Mouse (Mus musculus) kidney, embryonic 14.5 days (tissue): ENCODE measurements around the gene Malrd1. TPM values are rescaled to one million over a fixed set of nuclear protein-coding genes. Genes with fewer than 3 reads are reported as not detected.
"Not testable (repeated sequence)": the region's sequence is repeated elsewhere in the genome, so short reads cannot be mapped to it uniquely, and the experiment has no call there.

ENCODE experiments used
- ATAC-seq: fragments of 200-750 bp; cut with Nextera tagmentation; 2 replicates; pipeline ENCODE4 v1.8.0; 2017; ENCODE audit warnings: moderate number of reproducible peaks, mild to moderate bottlenecking, moderate TSS enrichment, moderate library complexity; ENCODE audit not compliant: low FRiP score, low TSS enrichment
- H3K27ac ChIP-seq: fragments of 300-500 bp; sonication (generic); 2 replicates; pipeline ENCODE4 v1.5.1; 2014; ENCODE audit warnings: low read depth, mild to moderate bottlenecking, low read length, moderate library complexity, mixed read lengths
- H3K27me3 ChIP-seq: fragments of 300-500 bp; sonication (generic); 2 replicates; pipeline ENCODE4 v1.6.1; 2014; ENCODE audit warnings: mild to moderate bottlenecking, low read length; ENCODE audit not compliant: control insufficient read depth, insufficient read depth
- H3K36me3 ChIP-seq: fragments of 300-500 bp; sonication (generic); 2 replicates; pipeline ENCODE4 v1.6.1; 2014; ENCODE audit warnings: low read length, mixed read lengths; ENCODE audit not compliant: control insufficient read depth, insufficient read depth
- H3K4me1 ChIP-seq: fragments of 300-500 bp; sonication (generic); 2 replicates; pipeline ENCODE4 v1.6.1; 2014; ENCODE audit warnings: low read length, mixed read lengths; ENCODE audit not compliant: control insufficient read depth, insufficient read depth
- H3K4me2 ChIP-seq: fragments of 300-500 bp; sonication (generic); replicated peaks from 2 replicates; pipeline ENCODE4 v1.6.1; 2014; ENCODE audit warnings: low read depth, mild to moderate bottlenecking, low read length
- H3K4me3 ChIP-seq: fragments of 300-500 bp; sonication (generic); 2 replicates; pipeline ENCODE4 v1.5.1; 2014; ENCODE audit warnings: mild to moderate bottlenecking, low read length
- H3K9ac ChIP-seq: fragments of 300-500 bp; sonication (generic); 2 replicates; pipeline ENCODE4 v1.6.1; 2014; ENCODE audit warnings: low read depth, mild to moderate bottlenecking, low read length, moderate library complexity
- H3K9me3 ChIP-seq: fragments of 300-500 bp; sonication (generic); 2 replicates; pipeline ENCODE4 v1.6.1; 2016; ENCODE audit warnings: low read length; ENCODE audit not compliant: control insufficient read depth
- WGBS: fragments of 180-500 bp; shearing (Covaris S2); extraction: QIAGEN DNeasy Blood & Tissue Kit; methylation state at CpG from one replicate; pipeline ENCODE4 v1.1.7; 2014; 5-methylcytosine and 5-hydroxymethylcytosine counted together
- polyA plus RNA-seq: library from polyadenylated mRNA; unstranded; fragments of >200 nt; fragmentation: Nextera tagmentation; extraction: Ambion mirVana; gene quantifications from 2 replicates; pipeline ENCODE4 v1.2.1, GENCODE M21; 2014

Gene Malrd1
- polyA plus RNA-seq, 1 experiment from 2014 or later: 0.58 TPM

DNA sequence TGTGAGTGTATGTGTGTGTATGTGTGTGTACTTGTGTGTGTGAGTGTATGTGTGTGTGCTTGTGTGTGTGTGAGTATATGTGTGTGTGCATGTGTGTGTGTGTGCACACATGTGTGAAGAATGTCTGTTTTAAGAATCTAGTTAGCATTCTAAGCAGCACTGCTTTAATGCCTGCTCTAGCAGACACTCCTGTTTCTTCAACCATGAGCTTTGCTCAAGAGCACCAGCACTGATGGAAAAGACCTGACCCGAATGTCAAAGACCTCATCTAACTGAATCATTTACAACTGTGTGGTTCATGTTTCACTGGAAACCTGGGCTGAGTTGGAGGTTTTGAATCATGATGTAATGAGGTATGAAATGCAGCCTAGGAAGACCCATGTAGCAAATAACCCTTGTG lies 406.1 kb downstream of the Malrd1 start:
- H3K4me1 ChIP-seq: no peaks in the 10 kb centered on the region
- ATAC-seq: no peak
- H3K36me3 ChIP-seq: no peaks in the 10 kb centered on the region
- no peak overlapping the region for H3K4me3 ChIP-seq
- H3K9ac ChIP-seq: no peak overlapping the region
- no peak overlapping the region for H3K4me2 ChIP-seq
- H3K27me3 ChIP-seq: no peaks in the 10 kb centered on the region
- WGBS: 46% methylated on average over 1 of the region's 1 CpGs
- no peak overlapping the region for H3K27ac ChIP-seq
- no peaks in the 10 kb centered on the region for H3K9me3 ChIP-seq

DNA sequence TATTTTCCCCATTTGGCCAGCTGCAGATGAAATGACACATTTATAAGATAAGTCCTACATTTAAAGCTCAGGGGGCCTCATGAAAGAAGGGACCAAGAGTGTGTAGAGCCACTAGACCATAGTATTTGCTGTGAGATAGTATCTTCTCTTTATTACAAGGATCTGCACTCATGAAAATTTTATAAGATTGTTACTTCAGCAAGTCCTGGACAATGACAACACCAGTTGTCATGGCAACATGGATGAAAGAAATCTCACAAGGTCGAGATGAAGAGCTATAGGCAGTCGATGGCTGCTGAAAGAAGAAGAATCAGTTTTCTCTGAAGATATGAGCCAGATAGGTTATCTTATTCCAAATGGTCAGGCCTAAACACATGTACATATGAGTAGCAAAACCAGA lies 476.6 kb downstream of the Malrd1 start:
- no peaks in the 10 kb centered on the region for H3K4me1 ChIP-seq
- WGBS: 63% methylated on average over 2 of the region's 2 CpGs
- H3K27ac ChIP-seq: no peak overlapping the region

DNA sequence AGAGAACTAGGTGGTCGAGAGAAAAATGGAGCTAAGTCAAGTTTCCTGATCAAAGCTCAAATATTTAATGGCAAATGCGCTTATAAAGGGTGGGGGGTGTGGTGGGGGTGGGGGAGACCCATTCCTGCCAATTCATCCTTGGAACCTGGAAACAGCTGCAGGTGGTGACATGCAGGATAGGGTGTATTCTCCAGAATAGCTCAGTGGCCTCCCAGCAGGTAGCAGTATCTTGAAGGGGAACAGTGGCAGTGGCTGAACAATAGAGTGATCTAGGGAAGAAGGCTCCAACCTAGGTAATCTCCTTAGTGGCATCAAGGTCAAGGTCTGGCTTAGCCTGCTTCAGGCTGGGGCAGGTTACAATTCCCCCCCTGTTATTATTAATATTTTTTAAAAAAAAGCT lies 490.8 kb downstream of the Malrd1 start:
- ATAC-seq, H3K4me1 ChIP-seq, H3K27me3 ChIP-seq, H3K36me3 ChIP-seq, H3K9ac ChIP-seq, H3K4me3 ChIP-seq, H3K27ac ChIP-seq, H3K4me2 ChIP-seq, H3K9me3 ChIP-seq: not testable (repeated sequence)
- WGBS: 92% methylated on average over 2 of the region's 2 CpGs

More for the DNA sequence above, 476.6 kb downstream of the Malrd1 start:
- no peak overlapping the region for H3K4me3 ChIP-seq
- no peaks in the 10 kb centered on the region for H3K27me3 ChIP-seq
- H3K4me2 ChIP-seq: no peak overlapping the region
- no peak overlapping the region for H3K9ac ChIP-seq
- no peaks in the 10 kb centered on the region for H3K9me3 ChIP-seq
- H3K36me3 ChIP-seq: no peaks in the 10 kb centered on the region
- ATAC-seq: no peak

DNA sequence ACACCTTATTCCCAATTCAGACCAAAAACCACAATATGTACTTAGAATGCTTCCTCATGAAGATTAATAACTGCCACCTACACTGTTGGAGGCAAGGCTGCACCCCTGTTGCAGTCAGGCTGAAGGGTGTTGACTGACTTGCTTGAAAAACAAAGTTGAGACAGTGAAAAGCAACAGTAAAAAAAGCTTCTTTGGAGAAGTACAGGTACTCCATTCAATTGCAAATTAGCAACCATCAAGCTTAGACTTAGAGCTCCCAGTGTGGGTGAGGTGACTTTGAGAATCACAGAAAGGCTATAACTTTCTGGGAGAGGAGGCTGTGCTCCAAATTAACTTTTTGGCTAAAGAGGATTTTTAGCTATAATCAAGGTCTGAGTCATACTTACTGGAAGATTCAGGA lies 491.4 kb downstream of the Malrd1 start:
- not testable (repeated sequence) for H3K27me3 ChIP-seq, H3K4me1 ChIP-seq, H3K4me2 ChIP-seq, H3K27ac ChIP-seq, H3K9ac ChIP-seq, H3K4me3 ChIP-seq, H3K9me3 ChIP-seq, H3K36me3 ChIP-seq, ATAC-seq

DNA sequence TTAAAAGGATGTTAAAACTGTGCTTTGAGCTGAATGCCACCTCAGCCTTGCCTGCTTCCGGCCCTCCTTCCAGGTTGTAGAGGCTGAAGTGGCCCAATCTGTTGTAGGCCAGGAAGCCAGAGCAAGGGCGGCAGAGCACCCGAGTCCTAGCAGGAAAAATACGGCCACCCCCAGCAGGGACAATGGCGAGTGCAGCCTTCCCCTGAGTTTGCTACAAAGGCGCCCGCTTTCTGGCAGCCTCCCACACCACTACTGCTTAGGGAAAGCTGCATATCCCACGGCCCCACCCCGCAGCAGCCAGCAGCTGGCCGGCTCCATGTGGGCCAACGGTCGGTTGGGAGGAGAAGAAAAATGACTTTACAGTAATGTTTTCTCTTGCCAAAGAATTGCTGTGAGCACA lies 503.5 kb downstream of the Malrd1 start:
- Histone ChIP-seq H3K27ac (no peak overlapping the region), H3K4me3 (no peak overlapping the region), H3K27me3 (no peaks in the 10 kb centered on the region), H3K4me1 (no peaks in the 10 kb centered on the region), H3K4me2 (no peak overlapping the region), H3K36me3 (no peaks in the 10 kb centered on the region), H3K9ac (no peak overlapping the region), H3K9me3 (no peaks in the 10 kb centered on the region)
- no peak for ATAC-seq
- WGBS: 46% methylated on average over 12 of the region's 12 CpGs

DNA sequence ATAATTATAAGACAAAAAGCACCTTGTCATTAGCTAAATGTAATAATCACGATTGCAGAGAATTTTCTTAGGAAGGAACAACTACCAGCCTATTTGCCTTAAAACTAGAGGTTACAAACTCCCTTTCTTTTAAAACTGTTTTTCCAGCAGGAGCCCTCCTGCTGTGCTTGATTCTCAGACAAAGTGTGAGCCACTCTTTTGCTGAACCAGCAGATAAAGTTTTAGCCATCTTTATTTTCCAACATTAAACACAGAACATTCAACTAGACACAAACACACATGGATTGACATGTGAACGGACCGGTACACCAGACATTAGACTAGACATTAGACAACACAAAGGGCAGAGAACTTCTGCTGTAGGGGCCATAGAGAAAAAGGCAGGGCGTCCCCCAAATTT lies 505.3 kb downstream of the Malrd1 start:
- WGBS: 73% methylated on average over 4 of the region's 4 CpGs
- no peak for ATAC-seq
- H3K4me2 ChIP-seq: no peak overlapping the region
- no peaks in the 10 kb centered on the region for H3K9me3 ChIP-seq
- no peak overlapping the region for H3K9ac ChIP-seq
- no peaks in the 10 kb centered on the region for H3K4me1 ChIP-seq
- H3K36me3 ChIP-seq: no peaks in the 10 kb centered on the region
- no peak overlapping the region for H3K27ac ChIP-seq
- no peaks in the 10 kb centered on the region for H3K27me3 ChIP-seq
- H3K4me3 ChIP-seq: no peak overlapping the region

DNA sequence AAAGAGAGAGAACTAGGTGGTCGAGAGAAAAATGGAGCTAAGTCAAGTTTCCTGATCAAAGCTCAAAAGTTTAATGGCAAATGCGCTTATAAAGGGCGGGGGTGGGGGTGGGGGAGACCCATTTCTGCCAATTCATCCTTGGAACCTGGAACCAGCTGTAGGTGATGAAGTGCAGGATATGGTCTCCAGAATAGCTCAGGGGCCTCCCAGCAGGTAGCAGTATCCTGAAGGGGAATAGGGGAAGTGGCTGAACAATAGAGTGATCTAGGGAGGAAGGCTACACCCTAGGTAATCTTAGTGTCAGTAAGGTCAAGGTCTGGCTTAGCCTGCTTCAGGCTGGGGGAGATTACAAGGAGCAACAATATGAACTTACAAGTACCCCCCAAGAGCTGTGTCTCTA lies 506.5 kb downstream of the Malrd1 start:
- no peak for ATAC-seq
- 45% methylated on average over 3 of the region's 3 CpGs for WGBS
- Histone ChIP-seq H3K36me3 (no peaks in the 10 kb centered on the region), H3K27me3 (no peaks in the 10 kb centered on the region), H3K9ac (no peak overlapping the region), H3K4me2 (no peak overlapping the region), H3K27ac (no peak overlapping the region), H3K4me1 (no peaks in the 10 kb centered on the region), H3K9me3 (no peaks in the 10 kb centered on the region), H3K4me3 (no peak overlapping the region)

DNA sequence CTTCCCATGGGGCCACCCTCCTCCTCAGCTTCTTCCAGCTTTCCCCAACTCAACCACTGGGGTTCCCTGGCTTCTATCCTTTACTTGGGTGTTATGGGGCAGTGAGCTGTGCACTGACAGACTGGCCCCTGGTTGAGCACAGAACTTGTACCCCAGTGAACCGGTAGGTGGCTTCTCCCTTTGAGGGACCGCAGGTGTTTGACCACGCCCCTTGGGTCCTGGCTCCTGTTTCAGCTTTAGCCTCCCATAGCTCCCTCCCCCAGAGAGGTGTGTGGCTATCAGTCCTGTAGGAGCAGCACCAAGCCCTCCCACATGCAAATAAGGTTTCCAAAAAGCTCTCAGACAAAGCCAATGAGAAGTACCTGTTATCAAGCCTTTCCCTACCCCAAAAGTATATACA lies 584.4 kb downstream of the Malrd1 start:
- no peaks in the 10 kb centered on the region for H3K9me3 ChIP-seq
- H3K9ac ChIP-seq: no peak overlapping the region
- no peaks in the 10 kb centered on the region for H3K36me3 ChIP-seq
- no peak overlapping the region for H3K4me2 ChIP-seq
- no peak overlapping the region for H3K4me3 ChIP-seq
- no peaks in the 10 kb centered on the region for H3K4me1 ChIP-seq
- H3K27me3 ChIP-seq: no peaks in the 10 kb centered on the region
- ATAC-seq: no peak
- H3K27ac ChIP-seq: no peak overlapping the region
- 54% methylated on average over 3 of the region's 3 CpGs for WGBS

DNA sequence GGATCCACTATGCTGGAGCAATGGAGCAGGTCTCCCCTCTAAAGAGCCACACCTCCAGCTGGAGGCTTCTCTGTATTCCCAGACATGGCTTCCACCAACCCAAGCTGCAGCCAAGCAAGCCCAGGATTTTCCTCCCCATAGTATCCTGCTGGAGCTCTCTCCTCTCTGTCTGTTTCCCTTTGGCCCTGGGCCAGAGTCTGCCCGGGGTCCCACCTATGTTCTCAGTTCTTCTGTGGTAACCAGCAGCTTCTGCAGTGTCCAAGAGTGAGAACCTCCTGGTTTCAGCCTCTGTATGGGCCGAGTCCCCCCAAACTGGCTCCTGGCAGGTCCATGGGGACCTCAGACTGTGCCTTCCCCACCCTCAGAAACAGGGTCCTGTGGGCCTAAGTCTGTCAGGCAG lies 587.1 kb downstream of the Malrd1 start:
- Histone ChIP-seq H3K36me3 (no peaks in the 10 kb centered on the region), H3K9me3 (no peaks in the 10 kb centered on the region), H3K9ac (no peak overlapping the region), H3K4me1 (no peaks in the 10 kb centered on the region), H3K27me3 (no peaks in the 10 kb centered on the region), H3K27ac (no peak overlapping the region), H3K4me2 (no peak overlapping the region), H3K4me3 (no peak overlapping the region)
- ATAC-seq: no peak
- 79% methylated on average over 2 of the region's 2 CpGs for WGBS

DNA sequence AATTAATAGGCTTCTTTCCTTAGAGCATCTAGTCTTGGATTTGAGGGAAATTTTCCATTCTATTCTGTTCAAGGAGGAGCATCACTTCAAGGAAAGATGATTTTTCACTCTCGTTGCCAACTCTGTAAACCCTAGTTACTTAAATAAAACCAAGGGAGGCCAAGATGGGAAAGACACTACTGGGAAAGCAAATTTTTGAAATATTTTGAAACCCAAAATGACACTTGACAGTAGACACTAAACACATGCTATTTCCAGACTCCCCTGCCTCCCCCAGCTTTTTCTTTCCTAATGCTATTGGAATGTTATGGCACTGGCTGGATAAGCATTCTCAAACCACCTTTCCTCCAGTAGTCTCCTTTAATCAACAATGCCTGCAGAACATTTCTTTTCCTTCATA lies 621.7 kb downstream of the Malrd1 start:
- no peak for ATAC-seq
- Histone ChIP-seq H3K36me3 (no peaks in the 10 kb centered on the region), H3K27ac (no peak overlapping the region)

More for the DNA sequence above, 621.7 kb downstream of the Malrd1 start:
- no peak overlapping the region for H3K4me2 ChIP-seq
- no peaks in the 10 kb centered on the region for H3K27me3 ChIP-seq
- 76% methylated on average over 1 of the region's 1 CpGs for WGBS
- H3K4me1 ChIP-seq: no peaks in the 10 kb centered on the region
- H3K4me3 ChIP-seq: no peak overlapping the region
- H3K9me3 ChIP-seq: no peaks in the 10 kb centered on the region
- H3K9ac ChIP-seq: no peak overlapping the region
